Mouse (Mus musculus): ENCODE data around the gene Map3k14. TPM values are rescaled to one million over a fixed set of nuclear protein-coding genes. Genes with fewer than 3 reads are reported as not detected.

Map3k14 gene
- polyA plus RNA-seq, 2 experiments, result 4.6 to 10.0 TPM

- Histone ChIP-seq H3K4me3 (replicated peaks; ENCODE audit: low read length) (no peak overlapping the region), H3K4me2 (replicated peaks; ENCODE audit: low read depth, low read length, severe bottlenecking) (no peak overlapping the region), H3K27ac (replicated peaks; ENCODE audit: low read depth, low read length) (no peak overlapping the region), H3K36me3 (ENCODE audit: control insufficient read depth, insufficient read depth, low read length) (peaks cover 45% of the 10 kb centered on the region), H3K4me1 (ENCODE audit: control insufficient read depth, insufficient read depth, low read length) (no peaks in the 10 kb centered on the region; the same call in 1 of the 2 replicates), H3K9me3 (ENCODE audit: control insufficient read depth, low read length) (no peaks in the 10 kb centered on the region), H3K27me3 (ENCODE audit: control insufficient read depth, insufficient read depth, low read length) (peaks cover 3% of the 10 kb centered on the region; the same call in 1 of the 2 replicates), H3K9ac (ENCODE audit: low read depth, low read length, severe bottlenecking) (no peak overlapping the region)
- WGBS, result 81% methylated on average over 4 of the region's 4 CpGs
- no peak for ATAC-seq (ENCODE audit: low FRiP score, low read depth)
- DNase-seq (ENCODE audit: low spot score), result no peak
- no peak for TF ChIP-seq POLR2A (IDR thresholded peaks at IDR 0.05; ENCODE audit: borderline replicate concordance, extremely low read depth, insufficient read depth, insufficient read length)
Observed at GRCm38 (mm10) chr11:103219995-103220394, 47.3 kb downstream of the Map3k14 start.

DNA sequence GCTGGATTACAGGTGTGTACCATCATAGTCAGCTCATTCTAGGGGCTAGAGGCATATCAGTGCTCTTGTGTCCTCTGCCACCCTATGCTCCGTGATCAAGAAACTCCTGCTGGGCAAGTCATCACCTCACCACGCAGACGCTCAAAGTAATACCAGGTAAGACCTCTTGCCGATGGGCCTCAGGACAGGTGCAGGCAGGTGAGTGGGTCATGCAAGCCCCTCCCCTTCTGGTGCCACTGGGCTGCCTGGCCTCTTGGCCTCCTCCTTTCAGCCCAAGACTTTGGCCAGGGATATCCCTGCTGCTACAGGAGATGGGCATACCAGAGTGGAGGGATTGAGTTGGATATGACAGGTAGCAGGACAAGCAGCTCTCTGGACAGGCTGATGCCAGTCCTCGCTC lies 48.0 kb downstream of the Map3k14 start:
- ATAC-seq (ENCODE audit: low FRiP score, low read depth), result no peak
- no peak overlapping the region for H3K9ac ChIP-seq (ENCODE audit: low read depth, low read length, severe bottlenecking)
- no peak for DNase-seq (ENCODE audit: low spot score)
- TF ChIP-seq POLR2A (IDR thresholded peaks at IDR 0.05; ENCODE audit: borderline replicate concordance, extremely low read depth, insufficient read depth, insufficient read length), result no peak
- 84% methylated on average over 5 of the region's 5 CpGs for WGBS
- H3K27me3 ChIP-seq (ENCODE audit: control insufficient read depth, insufficient read depth, low read length), result peaks cover 3% of the 10 kb centered on the region; the same call in 1 of the 2 replicates
- H3K27ac ChIP-seq (replicated peaks; ENCODE audit: low read depth, low read length), result no peak overlapping the region
- no peak overlapping the region for H3K4me3 ChIP-seq (replicated peaks; ENCODE audit: low read length)
- no peaks in the 10 kb centered on the region for H3K9me3 ChIP-seq (ENCODE audit: control insufficient read depth, low read length)
- no peak overlapping the region for H3K4me2 ChIP-seq (replicated peaks; ENCODE audit: low read depth, low read length, severe bottlenecking)
- no peaks in the 10 kb centered on the region; the same call in 1 of the 2 replicates for H3K4me1 ChIP-seq (ENCODE audit: control insufficient read depth, insufficient read depth, low read length)
- H3K36me3 ChIP-seq (ENCODE audit: control insufficient read depth, insufficient read depth, low read length), result peaks cover 40% of the 10 kb centered on the region

- no peaks in the 10 kb centered on the region; the same call in 1 of the 2 replicates for H3K4me1 ChIP-seq (ENCODE audit: control insufficient read depth, insufficient read depth, low read length)
- ATAC-seq (ENCODE audit: low FRiP score, low read depth) (no peak; the same call in 1 of the 2 replicates), DNase-seq (ENCODE audit: low spot score) (no peak)
- H3K27ac ChIP-seq (replicated peaks; ENCODE audit: low read depth, low read length), result no peak overlapping the region
- 17% methylated on average over 6 of the region's 6 CpGs for WGBS
- H3K9ac ChIP-seq (ENCODE audit: low read depth, low read length, severe bottlenecking), result peak overlapping the region; percentile 39
- TF ChIP-seq POLR2A (IDR thresholded peaks at IDR 0.05; ENCODE audit: borderline replicate concordance, extremely low read depth, insufficient read depth, insufficient read length), result no peak
- no peaks in the 10 kb centered on the region for H3K9me3 ChIP-seq (ENCODE audit: control insufficient read depth, low read length)
- H3K27me3 ChIP-seq (ENCODE audit: control insufficient read depth, insufficient read depth, low read length), result peaks cover 3% of the 10 kb centered on the region; the same call in 1 of the 2 replicates
- H3K4me3 ChIP-seq (replicated peaks; ENCODE audit: low read length), result peak overlapping the region; percentile 40
- H3K4me2 ChIP-seq (replicated peaks; ENCODE audit: low read depth, low read length, severe bottlenecking), result peak overlapping the region; percentile 84
- H3K36me3 ChIP-seq (ENCODE audit: control insufficient read depth, insufficient read depth, low read length), result peaks cover 33% of the 10 kb centered on the region
Observed at GRCm38 (mm10) chr11:103218517-103218901, 48.8 kb downstream of the Map3k14 start.

DNA sequence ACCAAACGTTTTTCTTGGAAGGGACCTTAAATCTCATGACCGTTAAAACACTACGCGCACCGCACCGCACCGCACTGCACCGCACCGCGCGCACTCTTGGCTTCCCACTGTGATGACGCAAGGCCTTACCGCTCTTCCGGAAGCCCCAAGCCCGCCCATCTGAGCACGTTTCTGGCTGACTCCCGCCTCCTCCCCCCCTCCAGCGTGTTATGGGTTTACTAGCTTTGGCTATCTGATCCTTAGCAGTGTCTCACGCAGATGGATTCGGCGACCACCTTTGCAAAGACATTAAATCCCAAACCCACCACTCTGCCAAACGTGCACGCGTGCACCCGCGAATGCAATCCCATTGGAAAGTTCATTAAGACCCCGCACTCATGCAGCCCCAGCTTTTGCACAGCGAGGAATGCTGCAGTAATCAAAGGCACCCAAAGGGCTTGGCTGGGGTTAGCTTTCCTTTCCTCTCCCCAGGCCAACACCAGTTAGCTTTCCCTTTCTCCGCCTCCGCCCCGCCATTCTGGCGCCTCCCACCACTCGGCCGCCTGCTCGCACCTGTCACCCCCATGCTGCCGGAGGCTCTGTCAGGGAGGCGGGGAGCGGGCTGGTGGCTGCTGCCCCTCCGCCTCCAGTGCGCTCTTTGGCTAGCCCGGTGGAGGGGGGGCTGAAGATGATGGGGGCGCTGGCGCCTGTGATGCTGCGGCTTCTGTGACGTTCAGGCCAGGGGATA lies 49.3 kb downstream of the Map3k14 start, which contains the start of gene Spata32:
Spata32 (minus strand) TSS at position 643 of the 727 bp plus-strand sequence.
- WGBS, result 2% methylated on average over 45 of the region's 45 CpGs
- DNase-seq (ENCODE audit: low spot score) (peak; percentile 60), ATAC-seq (ENCODE audit: low FRiP score, low read depth) (peak; percentile 88)
- Histone ChIP-seq H3K4me1 (ENCODE audit: control insufficient read depth, insufficient read depth, low read length) (no peaks in the 10 kb centered on the region; the same call in 1 of the 2 replicates), H3K27me3 (ENCODE audit: control insufficient read depth, insufficient read depth, low read length) (peaks cover 3% of the 10 kb centered on the region; the same call in 1 of the 2 replicates), H3K36me3 (ENCODE audit: control insufficient read depth, insufficient read depth, low read length) (peaks cover 31% of the 10 kb centered on the region), H3K4me2 (replicated peaks; ENCODE audit: low read depth, low read length, severe bottlenecking) (peak within 1 kb of the TSS; percentile 84), H3K9me3 (ENCODE audit: control insufficient read depth, low read length) (no peaks in the 10 kb centered on the region), H3K27ac (replicated peaks; ENCODE audit: low read depth, low read length) (no peak within 1 kb of the TSS), H3K4me3 (replicated peaks; ENCODE audit: low read length) (peak within 1 kb of the TSS; percentile 40), H3K9ac (ENCODE audit: low read depth, low read length, severe bottlenecking) (peak within 1 kb of the TSS; percentile 39)
- TF ChIP-seq POLR2A (IDR thresholded peaks at IDR 0.05; ENCODE audit: borderline replicate concordance, extremely low read depth, insufficient read depth, insufficient read length), result no peak

DNA sequence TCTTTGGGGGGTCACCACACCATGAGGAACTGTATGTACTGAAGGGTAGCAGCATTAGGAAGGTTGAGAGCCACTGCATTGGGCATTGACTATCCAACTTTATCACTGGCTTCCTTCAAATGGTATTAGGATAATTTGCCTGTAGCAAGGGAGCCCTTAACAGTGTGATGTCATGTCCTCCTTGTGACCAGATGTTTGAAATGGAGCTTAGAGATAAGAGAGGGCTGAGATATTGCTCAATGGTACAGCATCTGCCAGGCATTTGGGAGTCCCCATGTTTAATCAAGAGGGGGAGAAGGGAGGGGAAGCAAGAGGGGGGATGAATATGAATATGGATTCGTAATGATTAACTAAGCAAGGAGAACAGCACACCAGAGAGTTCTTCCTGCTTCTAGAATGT lies 51.9 kb downstream of the Map3k14 start:
- Histone ChIP-seq H3K4me2 (replicated peaks; ENCODE audit: low read depth, low read length, severe bottlenecking) (no peak overlapping the region), H3K4me1 (ENCODE audit: control insufficient read depth, insufficient read depth, low read length) (no peaks in the 10 kb centered on the region; the same call in 1 of the 2 replicates), H3K9ac (ENCODE audit: low read depth, low read length, severe bottlenecking) (no peak overlapping the region), H3K27me3 (ENCODE audit: control insufficient read depth, insufficient read depth, low read length) (peaks cover 3% of the 10 kb centered on the region; the same call in 1 of the 2 replicates), H3K27ac (replicated peaks; ENCODE audit: low read depth, low read length) (no peak overlapping the region), H3K36me3 (ENCODE audit: control insufficient read depth, insufficient read depth, low read length) (peaks cover 13% of the 10 kb centered on the region), H3K4me3 (replicated peaks; ENCODE audit: low read length) (no peak overlapping the region), H3K9me3 (ENCODE audit: control insufficient read depth, low read length) (no peaks in the 10 kb centered on the region)
- 79% methylated on average over 1 of the region's 1 CpGs for WGBS
- no peak for TF ChIP-seq POLR2A (IDR thresholded peaks at IDR 0.05; ENCODE audit: borderline replicate concordance, extremely low read depth, insufficient read depth, insufficient read length)
- DNase-seq (ENCODE audit: low spot score), result no peak
- ATAC-seq (ENCODE audit: low FRiP score, low read depth), result no peak
